Mouse (Mus musculus) urinary bladder, postnatal 36 days (tissue): ENCODE data around the gene Naa80.
A peak's percentile ranks its signal among the peaks of the same experiment; 100 is the strongest.
"Not testable (repeated sequence)": the region's sequence is repeated elsewhere in the genome, so short reads cannot be mapped to it uniquely, and the experiment has no call there.

Experiments
- DNase-seq, 2 experiments: peaks; one replicate each; pipeline ENCODE4 v3.0.0; 2022; ENCODE audit warnings: low spot score in 2 of 2, mixed read lengths in 1 of 2

The Naa80 gene

DNA sequence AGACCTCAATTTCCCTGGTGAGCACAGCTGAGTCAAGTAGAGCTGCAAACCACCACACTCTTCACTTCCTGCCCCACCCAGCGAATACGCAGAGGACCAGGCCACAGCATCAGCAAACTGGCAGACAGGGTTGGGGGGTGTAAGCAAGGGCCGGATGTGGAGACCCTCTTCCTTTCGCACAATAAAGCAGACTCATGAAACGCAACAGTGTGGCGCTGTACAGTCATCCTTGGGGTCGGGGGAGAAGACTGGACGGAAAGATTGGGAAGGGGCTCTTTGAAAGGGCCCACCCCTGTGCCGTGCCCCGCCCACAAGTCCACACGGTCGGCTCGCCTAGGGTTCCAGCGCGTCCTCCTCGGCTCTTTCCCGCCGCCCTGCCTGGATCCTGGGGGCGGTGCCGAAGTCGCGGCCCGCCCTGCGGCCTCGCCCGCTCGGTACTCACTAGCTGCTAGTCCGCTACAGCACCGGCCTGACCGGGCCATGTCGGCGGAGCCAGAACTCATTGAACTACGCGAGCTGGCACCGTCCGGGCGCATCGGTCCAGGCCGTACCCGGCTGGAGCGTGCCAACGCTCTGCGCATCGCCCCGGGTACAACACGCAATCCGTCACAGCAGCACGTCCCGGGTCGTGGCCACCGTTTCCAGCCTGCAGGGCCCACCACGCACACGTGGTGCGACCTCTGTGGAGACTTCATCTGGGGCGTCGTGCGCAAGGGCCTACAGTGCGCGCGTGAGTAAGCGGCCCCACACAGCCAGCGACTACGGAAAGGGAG is 27.4 kb upstream of the Naa80 start, which contains the start of gene Rassf1:
Gene Rassf1 (plus strand): TSS at position 439 of the 773 bp plus-strand sequence.
- DNase-seq, result peak in 1 of 2 experiments; percentile 74

DNA sequence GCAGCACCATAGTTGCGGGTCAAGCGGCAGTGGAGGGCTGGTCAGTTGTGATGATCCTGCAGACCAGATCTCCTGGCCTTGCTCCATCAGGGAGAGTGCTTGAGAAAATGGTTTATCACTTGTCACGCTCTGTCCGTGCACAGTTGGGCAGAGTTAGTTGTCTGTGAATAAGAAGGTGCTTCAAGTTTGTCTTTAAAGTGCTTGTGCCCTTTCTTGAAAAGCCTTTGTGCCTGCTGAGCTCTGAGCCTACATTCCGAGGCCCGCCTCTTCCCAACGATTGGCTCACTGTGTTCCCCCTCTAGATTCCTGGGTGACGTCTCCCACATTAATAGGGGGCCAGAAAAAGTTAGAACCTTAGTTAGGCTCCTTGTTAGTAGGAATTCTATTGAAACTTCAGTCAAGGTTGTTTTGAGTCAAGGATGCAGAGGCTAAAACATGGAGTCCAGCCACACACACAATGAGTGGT is 26.8 kb upstream of the Naa80 start:
- DNase-seq, result no peak

DNA sequence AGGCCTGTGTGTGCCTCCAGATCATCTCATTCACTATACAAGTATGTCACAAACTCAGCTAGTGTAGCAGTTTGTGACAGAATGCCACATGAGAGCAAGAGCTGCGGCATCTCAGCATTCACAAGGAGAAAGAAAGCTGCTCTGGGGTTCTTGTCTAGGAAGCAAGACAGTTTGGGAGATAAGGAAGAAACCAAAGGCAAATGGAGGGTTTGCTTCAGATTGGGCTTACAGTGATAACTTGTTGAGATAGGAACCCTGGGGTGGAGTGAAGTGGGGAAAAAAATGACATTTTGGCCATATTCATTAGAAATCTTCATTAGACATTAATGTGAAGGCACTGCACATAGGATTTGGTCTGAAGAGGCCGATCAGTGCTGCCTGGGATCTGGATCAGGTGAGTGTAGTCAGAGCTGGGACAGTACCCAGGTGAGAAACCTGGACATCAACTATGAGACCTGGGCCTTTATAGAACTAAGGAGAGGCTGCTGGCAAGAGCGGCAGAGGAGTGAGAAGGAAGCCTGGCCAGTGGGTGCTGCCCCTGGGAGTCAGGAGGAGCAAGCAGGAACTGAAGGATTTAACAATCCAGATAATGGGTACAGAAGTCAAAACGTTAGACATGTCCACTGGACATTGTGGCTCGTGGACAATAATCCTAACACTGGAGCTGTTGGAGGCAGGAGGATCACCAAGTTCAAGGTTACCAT is 25.8 kb upstream of the Naa80 start:
- no peak for DNase-seq

DNA sequence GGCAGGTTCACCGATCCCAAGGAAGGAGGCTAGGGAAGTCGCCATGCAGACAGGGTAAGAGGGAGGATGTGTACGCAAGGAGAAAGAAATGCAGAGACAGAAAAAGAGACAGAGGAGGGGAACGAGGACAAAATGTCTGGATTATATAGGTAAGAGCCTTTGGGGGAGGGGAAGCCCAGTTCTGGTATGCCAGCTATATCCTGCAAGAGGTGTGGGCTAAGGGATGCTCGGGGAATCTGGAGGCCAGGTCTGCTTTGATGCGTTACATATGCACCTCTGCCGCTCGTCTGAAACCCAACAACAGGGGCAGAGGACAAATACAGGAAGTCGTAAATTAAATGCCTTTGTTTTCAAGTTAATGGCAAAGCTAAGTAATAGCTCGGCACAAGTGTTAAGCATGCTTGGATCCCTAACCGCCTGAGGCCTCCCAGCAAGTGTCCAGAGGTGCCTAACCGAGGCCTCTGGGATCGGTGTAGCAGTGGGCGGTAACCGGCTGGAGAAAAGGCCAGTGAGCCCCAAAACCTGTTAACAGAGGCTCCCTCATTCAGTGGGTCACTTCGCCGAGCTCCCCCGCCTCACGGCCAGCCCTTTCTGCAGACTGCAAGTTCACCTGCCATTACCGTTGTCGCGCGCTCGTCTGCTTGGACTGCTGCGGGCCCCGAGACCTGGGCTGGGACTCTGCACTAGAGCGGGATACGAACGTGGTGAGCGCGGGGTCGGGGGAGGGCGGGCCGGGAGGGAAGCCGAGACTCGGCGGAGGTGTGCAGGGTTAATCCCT is 25.0 kb upstream of the Naa80 start:
- DNase-seq, result no peak

DNA sequence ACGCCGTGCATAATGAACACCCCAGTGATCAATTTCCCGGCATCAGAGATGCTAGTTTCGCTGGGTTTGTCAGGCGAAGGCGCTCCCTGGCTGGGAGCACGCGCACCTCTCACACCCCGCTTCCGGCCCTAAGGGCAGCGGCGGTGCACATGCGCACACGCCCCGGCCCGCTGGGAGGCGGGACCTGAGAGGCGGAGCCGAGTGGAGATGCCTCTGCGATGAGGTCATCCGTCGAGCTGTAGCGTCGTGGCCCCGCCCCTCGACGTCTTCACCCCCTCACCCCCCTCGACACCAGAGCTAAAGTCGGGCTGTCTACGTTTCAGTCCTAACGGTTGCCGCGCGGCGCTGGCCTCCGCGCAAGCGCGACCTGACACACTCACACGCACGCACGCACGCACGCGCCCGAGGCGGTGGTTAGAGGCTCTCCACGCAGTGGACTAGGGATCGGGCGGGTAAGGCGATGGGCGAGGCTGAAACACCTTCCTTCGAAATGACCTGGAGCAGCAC is 24.3 kb upstream of the Naa80 start:
- DNase-seq, result peak; percentile 86 to 92

DNA sequence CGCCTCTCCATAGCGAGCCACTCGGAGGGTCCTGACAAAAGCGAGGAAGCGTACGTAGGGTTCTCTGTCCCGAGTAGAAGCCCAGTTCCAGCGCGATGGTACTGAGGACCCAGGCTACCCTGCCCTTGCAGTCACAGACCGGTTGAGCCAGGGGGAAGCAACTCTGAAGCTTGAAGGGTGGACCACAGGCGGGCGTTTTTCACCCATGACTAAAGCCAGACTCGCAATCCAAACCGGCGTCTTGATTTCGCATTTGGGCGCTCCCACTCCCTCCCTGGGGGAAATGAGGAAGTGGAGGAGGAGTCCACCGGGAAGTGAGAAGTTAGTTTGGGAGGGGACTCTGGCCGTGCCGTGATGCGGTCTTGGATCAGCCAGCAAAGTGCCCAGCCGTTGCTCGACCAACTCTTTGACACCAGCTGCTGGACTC is 23.6 kb upstream of the Naa80 start:
- peak in 1 of 2 experiments; percentile 76 for DNase-seq

DNA sequence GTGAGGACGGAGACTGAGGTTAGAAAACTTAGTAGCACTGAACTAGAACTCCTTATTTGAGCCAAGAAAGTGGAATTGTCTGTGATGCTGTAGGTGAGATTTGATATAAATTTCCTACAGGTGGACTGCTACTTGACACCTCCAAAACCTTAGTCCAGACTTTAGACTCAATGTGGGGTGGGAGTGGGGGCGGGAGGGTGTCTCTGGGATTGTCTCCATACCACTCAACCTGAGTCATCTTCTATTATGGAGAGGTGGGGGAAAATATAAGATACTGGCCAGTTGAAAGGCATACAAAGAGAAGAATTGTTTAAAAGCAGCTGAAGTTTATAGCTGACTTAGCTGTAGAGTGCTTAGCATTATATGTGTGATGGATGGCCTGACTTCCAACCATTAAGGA is 23.0 kb upstream of the Naa80 start:
- no peak for DNase-seq

DNA sequence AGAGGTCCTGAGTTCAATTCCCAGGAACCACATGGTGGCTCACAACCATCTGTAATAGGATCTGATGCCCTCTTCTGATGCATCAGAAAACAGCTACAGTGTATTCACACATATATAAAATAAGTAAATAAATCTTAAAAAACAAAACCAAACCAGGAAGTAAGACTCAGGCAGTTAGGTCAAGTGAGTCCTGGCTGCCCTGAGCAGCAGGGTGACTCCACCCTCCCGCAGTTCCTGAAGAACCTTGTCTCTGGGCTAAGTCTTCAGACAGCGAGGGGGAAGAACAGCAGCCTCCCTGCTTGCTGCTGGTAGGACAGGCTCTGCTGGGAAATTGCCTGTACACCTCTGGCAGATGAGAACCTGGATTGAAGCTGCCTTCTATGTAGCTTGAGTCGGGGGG is 22.3 kb upstream of the Naa80 start:
- DNase-seq, result no peak

DNA sequence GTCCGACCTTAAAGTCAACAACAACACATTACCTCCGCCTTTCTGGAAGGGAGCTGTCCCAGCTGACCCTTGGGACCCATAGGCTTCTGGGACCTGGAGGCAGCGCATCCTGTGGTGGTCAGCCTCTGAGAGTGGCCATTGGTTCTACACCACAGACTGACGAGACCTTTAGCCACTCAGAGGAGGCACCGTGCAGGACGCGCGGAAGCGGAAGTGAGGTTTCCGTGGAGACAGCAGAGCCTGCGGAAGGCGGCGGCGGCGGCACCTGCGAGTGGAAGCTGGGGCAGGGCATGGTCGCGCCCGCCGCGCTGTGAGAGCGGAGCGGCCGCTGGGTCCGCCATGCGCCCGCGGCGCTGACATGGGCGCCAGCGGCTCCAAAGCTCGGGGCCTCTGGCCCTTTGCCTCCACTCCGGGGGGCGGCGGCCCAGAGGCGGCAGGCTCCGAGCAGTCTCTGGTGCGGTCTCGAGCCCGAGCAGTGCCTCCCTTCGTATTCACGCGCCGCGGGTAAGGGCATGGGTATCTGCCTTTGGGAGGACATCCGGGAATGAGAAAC is 15.6 kb upstream of the Naa80 start, which contains the start of gene Tusc2:
Gene Tusc2 (plus strand): TSS at position 227 of the 553 bp plus-strand sequence.
- DNase-seq, result peak; percentile 89 to 95

DNA sequence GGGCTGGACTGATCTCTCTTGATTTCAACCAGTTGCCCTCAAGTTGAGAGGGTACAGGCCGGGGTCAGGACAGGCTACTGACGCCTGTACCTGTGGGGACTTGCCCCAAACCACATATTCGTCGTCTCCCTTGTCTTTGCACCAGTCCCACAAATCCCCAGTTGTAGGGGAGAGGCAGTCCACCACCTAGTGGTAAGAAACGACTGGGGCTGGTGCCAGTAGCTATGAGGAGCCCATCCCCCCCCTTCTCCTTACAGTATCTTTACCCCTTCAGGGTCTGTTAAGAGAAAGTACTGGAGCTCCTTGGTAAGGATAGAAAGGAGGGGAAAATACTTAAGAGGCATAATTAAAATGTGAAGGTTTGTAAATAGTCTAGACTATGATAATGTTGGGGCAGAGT is 13.1 kb upstream of the Naa80 start:
- DNase-seq, result not testable (repeated sequence)

DNA sequence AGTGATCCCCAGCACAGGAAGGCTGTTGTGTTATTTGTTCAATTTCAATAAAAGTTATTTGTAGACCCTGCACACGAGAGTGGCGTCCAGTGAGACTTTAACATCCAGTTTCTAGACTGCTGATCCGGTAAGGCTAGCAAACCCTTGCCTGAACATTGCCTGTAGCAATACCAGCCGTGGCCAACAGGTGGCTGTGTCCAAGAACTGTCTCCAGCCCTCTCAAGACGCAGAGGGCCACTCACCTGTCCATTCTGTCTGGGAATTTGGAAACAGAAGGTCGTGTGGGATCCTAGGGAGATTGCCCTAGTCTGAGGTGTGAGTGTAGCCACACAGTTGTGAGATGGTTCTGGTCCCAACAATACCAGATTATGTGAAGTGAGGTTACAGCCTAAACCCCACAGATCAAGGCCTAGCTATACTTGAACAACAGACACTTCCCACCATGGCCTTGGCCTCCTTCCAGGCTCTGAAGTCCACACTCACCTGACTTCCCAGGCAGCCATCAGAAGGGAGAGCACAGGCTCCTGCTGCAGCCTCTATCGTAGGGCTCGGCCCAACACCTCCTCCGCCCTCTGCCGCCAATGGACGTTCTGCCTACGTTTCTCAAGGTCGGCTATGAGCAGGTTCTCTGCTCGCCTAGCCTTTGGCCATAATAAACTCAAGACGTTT is 12.5 kb upstream of the Naa80 start:
- peak; percentile 76 to 85 for DNase-seq

DNA sequence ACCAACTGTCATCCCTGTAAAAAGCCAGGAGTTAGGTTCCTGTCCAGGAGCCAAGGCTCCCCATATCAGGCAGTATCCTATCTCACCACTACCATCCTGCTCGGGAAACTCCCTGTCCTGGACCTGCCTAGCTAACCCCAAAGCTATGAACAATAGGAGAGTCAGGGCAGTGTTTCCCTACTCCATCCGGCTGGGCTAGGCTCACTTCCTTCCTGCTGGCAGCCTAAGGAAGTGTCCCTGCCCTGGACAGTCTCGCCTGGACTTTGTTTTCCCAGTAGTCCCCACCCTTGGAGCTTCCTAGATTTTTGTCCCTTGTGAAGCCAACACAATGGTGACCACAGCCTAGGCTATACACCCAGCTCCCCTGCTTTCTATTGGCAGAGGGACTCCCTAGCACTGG is 11.8 kb upstream of the Naa80 start:
- DNase-seq, result no peak

DNA sequence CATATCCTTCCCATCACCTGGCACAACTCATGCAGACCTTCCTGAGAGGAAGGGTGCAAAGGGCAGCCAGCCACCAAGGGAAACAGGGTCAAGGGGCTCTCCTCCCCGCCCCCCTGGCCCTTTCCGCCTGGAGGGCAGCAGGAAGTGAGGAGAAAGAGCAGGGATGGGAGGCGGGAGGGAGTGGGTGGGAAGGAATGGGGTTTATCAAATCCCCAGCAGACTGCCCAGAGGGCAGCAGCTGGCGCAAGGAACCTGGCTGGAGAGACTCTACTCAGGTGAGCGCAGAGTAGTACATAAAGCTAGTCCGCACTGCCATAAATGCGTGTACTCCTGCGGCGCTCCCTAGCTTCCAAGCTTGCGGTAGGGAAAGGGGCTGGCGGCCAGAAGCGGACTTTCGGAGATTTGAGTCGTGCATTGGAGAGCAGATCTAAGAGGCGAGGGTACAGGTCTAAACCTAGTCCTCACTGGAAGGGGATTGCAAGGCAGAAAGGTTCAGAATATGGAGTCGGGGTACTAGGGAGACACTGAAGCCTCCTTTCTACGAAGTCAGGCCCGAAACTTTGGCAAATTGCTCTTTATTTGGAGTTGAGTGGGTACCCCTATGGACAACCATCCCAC is 10.9 kb upstream of the Naa80 start, which contains the start of gene Hyal2:
Gene Hyal2 (plus strand): TSS at position 244 of the 618 bp plus-strand sequence.
- peak in 1 of 2 experiments; percentile 40 for DNase-seq

DNA sequence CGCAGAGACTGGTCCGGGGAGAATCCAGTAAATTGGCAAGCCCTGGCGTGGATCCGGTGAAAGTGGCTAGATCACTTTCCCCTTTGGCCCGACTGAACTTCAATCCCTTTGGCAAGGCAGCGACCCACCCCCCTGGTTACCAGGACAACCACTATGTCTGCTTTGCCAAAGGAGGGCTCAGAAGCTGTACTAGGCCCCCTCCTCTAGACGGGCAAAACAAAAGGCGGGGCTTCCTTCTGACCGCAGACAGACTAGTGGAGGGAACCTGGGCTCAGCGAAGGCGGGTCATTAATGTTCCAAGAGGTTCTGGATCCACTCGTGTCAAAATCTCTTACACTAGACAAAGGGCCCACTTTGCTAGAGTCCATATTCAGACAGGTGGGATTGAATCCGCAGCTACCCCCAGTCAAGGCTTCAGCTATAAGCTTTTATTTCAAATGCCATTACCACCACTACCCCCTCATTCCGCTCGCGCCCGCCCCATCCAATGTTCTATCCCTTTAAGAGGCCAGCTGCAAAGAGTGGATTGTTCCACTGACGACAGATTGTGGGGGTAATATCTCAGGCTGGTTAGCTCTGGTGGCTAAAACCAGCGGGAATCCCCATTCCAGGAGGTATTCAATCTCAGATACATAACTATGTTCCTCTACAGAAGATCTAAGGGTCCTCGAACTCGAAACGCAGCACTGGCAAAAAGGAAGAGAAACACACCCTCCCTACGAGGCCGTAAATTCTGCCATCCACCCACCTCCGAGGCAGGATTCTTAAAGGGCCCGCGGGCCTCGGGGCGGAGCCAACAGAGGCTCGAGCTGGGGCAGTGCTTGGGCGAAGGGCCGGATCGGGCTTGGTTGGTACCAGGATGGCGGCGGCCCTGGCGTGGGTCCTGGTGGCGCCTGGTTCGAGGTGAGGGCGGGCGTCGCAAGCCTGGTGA is 10.1 kb upstream of the Naa80 start:
- DNase-seq, result peak; percentile 79 to 88

DNA sequence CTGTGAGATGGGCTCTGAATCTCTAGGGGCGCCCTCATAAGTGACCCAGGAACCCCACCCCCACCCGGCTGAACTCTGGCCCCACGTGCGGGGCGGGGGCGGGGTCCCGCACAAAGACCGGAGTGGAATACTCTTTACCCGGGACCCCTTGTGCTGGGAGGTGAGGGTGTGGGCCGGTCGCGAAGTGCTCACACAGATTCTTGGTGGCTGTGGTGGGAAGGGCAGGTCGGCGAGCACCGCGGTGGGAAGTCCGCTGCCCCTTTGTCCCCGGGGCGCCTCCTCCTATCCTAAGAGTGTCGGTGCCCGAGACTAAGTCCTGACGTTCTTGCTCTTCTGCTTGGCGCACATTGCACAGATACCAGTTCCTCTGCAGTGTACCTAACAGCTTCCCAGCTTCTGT is 9.4 kb upstream of the Naa80 start:
- no peak for DNase-seq

DNA sequence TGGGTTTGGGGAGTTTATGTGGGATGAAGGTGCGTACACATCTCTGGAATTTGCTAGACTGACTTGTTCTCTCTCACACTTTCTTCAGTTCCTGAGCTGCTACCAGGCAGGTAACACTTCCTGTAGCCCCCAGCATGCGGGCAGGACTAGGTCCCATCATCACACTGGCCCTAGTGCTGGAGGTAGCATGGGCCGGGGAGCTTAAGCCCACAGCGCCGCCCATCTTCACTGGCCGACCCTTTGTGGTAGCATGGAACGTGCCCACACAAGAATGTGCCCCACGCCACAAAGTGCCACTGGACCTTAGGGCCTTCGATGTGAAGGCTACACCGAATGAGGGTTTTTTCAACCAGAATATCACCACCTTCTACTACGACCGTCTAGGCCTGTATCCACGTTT is 8.7 kb upstream of the Naa80 start:
- DNase-seq, result no peak

DNA sequence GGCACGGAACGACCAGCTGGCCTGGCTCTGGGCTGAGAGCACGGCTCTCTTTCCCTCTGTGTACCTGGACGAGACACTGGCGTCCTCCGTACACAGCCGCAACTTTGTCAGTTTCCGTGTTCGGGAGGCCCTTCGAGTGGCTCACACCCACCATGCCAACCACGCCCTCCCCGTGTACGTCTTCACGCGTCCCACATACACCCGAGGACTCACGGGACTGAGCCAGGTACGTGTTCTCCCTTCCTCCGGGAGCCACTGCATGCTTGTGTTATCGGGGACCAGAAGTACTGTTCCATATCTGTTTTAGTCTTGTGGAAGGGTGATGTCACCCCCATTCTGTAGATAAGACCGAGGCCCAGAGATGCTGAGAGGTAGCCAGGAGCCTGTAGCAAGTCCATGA is 7.8 kb upstream of the Naa80 start:
- no peak for DNase-seq

DNA sequence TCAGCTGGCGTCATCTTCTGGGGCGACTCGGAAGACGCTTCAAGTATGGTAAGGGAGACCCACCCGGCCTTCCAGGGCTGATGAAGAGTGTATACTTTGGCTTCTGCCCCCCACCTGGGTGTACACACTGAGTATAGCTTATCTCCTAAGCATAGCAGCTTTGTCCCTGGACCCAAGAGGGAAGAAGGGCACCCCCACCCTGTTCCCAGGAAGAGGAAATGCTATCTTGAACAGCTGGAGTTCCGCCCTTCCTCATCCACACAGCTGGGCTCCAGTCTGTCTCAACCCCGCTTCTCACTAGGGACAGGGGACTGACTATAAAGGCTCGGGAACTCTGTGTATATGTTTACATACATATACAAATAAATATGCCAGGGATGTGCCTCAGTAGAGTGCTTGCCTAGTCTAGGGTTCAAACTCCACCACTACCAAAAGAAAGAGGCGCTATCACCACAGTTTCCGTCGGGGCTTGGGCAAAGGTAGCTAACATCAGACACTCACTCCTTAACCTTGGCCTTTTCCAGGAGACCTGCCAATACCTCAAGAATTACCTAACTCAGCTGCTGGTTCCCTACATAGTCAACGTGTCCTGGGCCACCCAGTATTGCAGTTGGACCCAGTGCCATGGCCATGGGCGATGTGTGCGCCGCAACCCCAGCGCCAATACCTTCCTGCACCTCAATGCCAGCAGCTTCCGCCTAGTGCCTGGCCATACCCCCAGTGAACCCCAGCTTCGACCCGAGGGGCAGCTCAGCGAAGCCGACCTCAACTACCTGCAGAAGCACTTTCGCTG is 7.0 kb upstream of the Naa80 start:
- no peak for DNase-seq

DNA sequence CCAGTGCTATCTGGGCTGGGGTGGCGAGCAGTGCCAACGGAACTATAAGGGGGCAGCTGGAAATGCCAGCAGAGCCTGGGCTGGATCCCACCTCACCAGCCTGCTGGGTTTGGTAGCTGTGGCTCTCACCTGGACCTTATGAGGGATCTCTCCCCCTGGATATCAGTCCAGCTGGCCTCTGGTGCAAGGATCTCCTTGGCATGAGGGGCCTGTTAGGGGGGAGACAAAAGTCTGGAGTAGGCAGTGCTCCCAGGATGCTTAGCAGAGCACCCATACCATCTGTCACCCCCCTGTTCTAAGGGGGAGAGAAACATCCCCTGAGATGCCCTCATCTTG is 6.4 kb upstream of the Naa80 start:
- no peak for DNase-seq
